Mouse (Mus musculus) adrenal gland (tissue): Measurements from ENCODE around the gene Madcam1.

Source experiments
- intact Hi-C: fragments of 180-260 bp; cut with DNase I; formaldehyde crosslinking; loops from one replicate; pipeline ENCODE4 v1.15.1; 2025
- long read RNA-seq, 2 experiments: library from polyadenylated mRNA; unstranded; transcript quantifications; one replicate each; pipeline ENCODE4 v2.0.0; 2020; ENCODE audit warnings: borderline replicate concordance in 1 of 2; ENCODE audit not compliant: insufficient replicate concordance in 1 of 2

Madcam1 gene
- long read RNA-seq, experiment 1 = 0 reads
- long read RNA-seq, experiment 2 = 0 reads

- intact Hi-C loops = no loop called here
These were observed at the start of gene Madcam1 for GRCm38 (mm10) chr10:79664131-79664665. Gene Madcam1, plus strand, starts transcription at chr10:79664559.

GRCm38 (mm10) chr10:79615860-79616259 lies 48.5 kb upstream of the Madcam1 start:
- intact Hi-C loops = no loop called here

- intact Hi-C loops = no loop called here
These were observed 48.0 kb upstream of the Madcam1 start for GRCm38 (mm10) chr10:79616376-79616775.

- intact Hi-C loops = no loop called here
These were observed 40.4 kb upstream of the Madcam1 start for GRCm38 (mm10) chr10:79623950-79624349.

GRCm38 (mm10) chr10:79625398-79625797 lies 39.0 kb upstream of the Madcam1 start:
- intact Hi-C loops = no loop called here

- intact Hi-C loops = no loop called here
These were observed 38.2 kb upstream of the Madcam1 start for GRCm38 (mm10) chr10:79626156-79626555.

GRCm38 (mm10) chr10:79628377-79628776 lies 36.0 kb upstream of the Madcam1 start:
- intact Hi-C loops = no loop called here

- intact Hi-C loops = no loop called here
These were observed 32.9 kb upstream of the Madcam1 start for GRCm38 (mm10) chr10:79631432-79631831.

GRCm38 (mm10) chr10:79633006-79633777 lies 31.2 kb upstream of the Madcam1 start:
- intact Hi-C loops = no loop called here

- intact Hi-C loops = no loop called here
These were observed 28.1 kb upstream of the Madcam1 start for GRCm38 (mm10) chr10:79636287-79636686.

- intact Hi-C loops = no loop called here
These were observed 26.9 kb upstream of the Madcam1 start, which contains the start of gene Shc2 for GRCm38 (mm10) chr10:79637128-79638110. Gene Shc2, minus strand, starts transcription at chr10:79637918.

- intact Hi-C loops = no loop called here
These were observed 25.7 kb upstream of the Madcam1 start for GRCm38 (mm10) chr10:79638486-79639204.

- intact Hi-C loops = loop anchor here (5.0 kb wide), 1 partner anchor 33 kb away; the partner anchor contains the start of gene C2cd4c
These were observed 18.6 kb upstream of the Madcam1 start, which contains the start of gene Odf3l2 for GRCm38 (mm10) chr10:79645711-79646110. Gene Odf3l2, minus strand, starts transcription at chr10:79645738.

- intact Hi-C loops = loop anchor here (2.0 to 5.0 kb wide), 2 partner anchors 37 to 54 kb away; partner anchors contain the start of gene C2cd4c
These were observed 15.1 kb upstream of the Madcam1 start for GRCm38 (mm10) chr10:79649070-79649751.

- intact Hi-C loops = no loop called here
These were observed 11.6 kb upstream of the Madcam1 start for GRCm38 (mm10) chr10:79652789-79653188.

- intact Hi-C loops = no loop called here
These were observed 9.4 kb upstream of the Madcam1 start for GRCm38 (mm10) chr10:79654946-79655395.

GRCm38 (mm10) chr10:79658829-79659228 lies 5.5 kb upstream of the Madcam1 start:
- intact Hi-C loops = no loop called here

GRCm38 (mm10) chr10:79660298-79660697 lies 4.1 kb upstream of the Madcam1 start:
- intact Hi-C loops = no loop called here

- intact Hi-C loops = no loop called here
These were observed 2.5 kb upstream of the Madcam1 start for GRCm38 (mm10) chr10:79661861-79662260.

GRCm38 (mm10) chr10:79665051-79665450 lies 692 bp downstream of the Madcam1 start:
- intact Hi-C loops = loop anchor here (5.0 kb wide), 1 partner anchor 68 kb away; no protein-coding TSS in a partner anchor
